Mouse (Mus musculus): ENCODE measurements around the gene Evi2b.
A peak's percentile ranks its signal among the peaks of the same experiment; 100 is the strongest.

Gene Evi2b

DNA sequence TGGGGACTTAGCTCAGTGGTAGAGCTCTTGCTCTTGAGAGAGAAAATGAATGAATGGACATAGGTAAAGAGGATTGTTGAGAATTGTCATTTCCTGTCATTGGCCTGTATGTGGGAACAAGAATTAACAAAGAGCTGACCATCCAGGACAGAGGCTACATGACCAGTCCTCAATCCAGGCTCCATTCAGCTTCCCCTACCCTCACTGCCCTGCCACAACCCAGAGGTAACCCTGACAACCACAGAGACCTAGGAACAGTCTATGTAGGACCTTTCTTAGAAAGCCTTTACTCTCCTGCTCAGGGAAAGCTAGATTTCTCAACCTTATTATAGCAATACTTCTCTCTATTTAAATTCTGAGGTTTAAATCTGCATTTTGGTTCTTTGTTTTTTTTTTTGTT, 2.8 kb downstream of the Evi2b start:
- DNase-seq = no peak

DNA sequence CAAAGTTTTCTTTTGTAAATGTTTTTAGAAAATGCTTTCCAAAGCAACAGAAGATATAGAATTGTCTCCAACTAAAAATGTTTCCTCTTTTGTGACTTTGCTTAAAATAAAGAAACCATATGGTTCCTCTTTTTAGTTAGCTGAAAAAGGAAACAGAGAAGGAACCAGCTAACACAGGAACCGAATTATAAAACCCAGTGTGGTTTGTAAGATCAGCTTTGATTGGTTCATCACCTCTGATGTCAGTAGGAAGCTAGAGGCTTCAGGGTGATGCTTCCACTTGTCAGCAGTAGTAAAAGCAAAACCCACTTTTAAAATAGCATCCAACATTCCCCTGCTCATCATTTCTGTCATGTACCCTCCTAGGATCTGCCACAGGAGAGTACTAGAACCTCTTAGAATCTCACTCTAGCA, 3.7 kb downstream of the Evi2b start:
- DNase-seq = no peak

DNA sequence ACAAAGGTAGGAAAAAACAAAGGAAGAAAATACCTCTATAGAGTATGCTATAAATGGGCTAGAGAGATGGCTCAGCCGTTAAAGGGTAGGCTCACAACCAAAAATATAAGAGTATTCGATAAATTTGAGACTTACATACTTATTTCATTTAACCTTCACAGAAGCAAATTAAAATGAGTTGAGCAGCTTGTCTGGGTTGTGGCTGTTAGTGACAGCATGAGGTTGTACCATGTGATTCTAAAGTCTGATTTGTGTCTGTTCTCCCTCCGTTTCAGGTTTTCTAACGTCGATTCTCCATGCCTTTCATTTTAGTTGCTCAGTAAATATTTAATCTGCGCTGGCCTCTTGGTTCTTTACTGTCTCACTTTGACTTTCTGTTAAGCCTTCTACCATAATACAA, 4.3 kb downstream of the Evi2b start:
- DNase-seq = no peak

DNA sequence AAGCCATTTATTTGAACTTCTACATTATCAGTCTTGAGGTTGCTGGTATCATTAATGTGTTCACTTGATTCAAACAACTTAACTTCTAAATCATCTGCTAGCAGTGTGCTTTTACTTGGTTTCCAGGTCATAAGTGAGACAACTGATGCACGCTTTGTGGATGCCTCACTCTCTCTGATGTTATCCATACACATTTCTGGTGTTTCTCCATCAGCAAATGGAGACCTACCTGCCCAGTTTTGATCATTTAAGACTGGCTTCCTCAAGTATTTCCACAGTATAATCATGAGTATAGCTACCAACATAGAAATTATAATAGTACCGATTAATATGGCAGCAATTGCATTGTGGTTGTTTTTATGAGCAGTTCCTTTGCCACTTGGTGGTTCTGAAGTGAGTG, 7.8 kb downstream of the Evi2b start:
- no peak for DNase-seq

DNA sequence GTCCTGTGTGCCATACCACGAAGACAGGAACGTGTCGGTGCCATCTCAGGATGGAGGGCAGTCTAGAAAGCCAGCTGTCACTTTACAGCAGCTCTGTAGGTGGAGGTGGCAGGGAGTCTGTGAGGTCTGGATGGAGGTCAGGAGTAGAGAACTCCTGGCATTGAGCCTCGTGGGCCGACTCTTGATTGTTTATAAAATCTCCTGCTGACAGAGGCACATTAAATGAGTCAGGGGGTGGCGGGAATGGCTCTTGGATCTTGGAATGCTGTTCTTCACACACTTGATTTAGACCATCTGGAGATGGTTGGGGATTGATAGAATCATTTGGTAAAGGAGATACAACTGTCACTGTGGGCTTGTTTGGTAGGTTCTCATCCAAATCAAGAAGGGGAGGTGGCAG, 8.2 kb downstream of the Evi2b start:
- DNase-seq = peak; percentile 16

DNA sequence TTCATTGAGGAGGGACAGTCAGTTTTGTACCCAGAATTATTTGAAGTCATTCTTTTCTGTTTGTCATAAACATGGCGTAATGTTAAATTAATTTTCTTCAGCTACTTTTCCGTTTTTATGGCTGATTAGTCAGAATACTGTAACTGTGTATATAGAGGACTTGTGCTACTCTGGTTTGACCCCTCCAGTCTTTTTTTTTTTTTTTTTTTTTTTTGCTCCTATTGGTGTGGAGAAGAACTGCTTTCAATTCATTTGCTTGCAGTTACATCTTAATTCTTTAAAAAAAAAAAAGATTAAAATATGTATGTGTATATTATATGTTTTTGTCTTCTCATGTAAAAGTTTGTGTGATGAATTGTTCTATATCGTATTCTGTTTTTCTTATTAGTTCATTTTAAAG, 11.6 kb downstream of the Evi2b start:
- no peak for DNase-seq

DNA sequence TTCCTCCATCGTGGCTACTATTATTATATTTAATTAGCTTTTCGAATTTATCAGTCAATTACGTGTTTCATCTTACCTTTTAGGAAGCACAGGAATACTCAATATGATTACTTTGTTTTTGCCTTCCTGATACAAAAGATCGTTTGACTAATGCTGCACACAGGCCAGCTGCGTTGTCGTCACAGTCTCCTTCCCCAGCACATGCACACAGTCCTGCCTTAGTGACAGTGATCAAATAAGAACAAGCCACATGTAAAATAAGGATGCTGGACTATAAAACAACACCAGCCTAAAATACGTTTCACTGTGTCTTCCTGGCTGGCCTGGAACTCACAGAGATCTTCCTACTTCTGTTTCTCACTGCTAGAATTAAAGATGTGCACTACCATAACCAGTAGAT, 19.1 kb downstream of the Evi2b start:
- no peak for DNase-seq

DNA sequence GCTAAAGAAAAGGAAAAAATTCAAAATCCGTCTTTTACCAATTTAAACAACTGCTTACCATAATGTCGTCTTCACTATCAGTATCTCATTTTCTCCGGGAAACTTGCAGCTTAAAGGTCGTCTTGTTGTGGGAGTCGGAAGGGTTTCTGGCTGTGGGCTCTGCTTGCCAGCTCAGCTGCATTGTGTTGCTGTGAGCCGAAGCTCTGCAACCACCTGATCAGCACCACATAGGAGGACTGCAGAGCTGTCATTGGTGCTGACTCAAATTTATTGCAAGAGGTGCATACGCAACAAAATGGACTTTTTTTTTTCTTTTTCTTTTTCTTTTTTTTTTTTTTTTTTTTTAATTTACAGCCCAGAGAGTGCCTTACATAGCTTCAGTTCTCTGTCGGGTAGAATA, 19.7 kb downstream of the Evi2b start, which contains the start of gene Omg:
Gene Omg, minus strand, starts transcription at position 240 of the 400 bp plus-strand sequence.
- DNase-seq = no peak

DNA sequence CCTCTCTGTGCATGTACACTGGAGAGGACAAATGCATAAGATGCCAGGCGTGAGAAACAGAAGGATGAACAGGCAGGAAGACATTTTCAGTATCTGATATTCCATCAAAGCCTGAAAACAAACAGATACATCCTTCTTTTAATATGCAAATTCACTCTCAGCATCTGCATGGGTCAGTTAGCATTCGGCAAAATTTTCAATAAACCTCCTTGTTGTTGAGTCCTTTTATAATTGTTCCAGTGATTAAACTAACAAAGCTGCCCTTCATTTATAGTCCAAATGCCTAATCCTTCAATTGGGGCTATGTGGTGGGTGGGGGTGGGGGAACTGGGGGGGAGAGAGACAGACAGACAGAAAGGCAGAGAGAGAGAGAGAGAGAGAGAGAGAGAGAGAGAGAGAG, 20.6 kb downstream of the Evi2b start:
- peak; percentile 23 for DNase-seq

DNA sequence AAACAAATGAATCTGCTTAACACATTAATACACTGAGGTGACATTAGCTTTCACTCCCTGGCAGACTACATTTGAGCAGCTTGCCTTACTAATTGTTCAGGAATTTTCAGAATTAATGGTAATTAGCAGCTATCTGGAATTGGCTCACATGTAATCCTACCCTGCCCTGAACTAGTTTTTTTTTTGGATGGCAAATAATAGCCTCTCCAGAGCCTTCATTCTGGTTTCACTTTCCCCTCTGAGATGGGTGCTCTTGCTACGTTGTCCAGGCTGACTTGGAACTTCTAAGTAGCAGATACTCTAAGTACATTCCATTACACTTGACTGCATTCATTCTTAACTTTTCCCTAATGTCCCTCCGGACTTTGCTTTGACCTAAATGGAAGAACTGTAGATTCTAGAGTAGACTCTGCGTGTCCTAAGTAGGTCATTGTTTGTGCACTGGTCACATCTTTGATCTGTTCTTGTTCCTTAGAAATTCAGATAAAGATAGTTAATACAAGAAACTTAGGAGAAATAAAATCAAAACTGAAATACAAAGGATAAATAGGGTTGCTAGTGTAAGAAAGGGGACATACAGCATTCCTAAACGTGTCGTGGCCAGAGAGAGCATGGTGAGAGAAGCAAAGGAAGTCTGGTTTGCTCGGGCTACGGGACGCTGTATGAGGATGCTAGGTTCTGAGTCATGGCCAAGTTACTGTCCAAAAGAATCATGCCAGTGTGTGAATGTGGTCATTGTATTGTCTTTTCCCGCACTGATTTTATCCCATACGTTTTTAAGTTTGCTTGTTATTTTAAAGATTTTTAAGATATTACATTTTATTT, 28.4 kb downstream of the Evi2b start:
- no peak for DNase-seq

DNA sequence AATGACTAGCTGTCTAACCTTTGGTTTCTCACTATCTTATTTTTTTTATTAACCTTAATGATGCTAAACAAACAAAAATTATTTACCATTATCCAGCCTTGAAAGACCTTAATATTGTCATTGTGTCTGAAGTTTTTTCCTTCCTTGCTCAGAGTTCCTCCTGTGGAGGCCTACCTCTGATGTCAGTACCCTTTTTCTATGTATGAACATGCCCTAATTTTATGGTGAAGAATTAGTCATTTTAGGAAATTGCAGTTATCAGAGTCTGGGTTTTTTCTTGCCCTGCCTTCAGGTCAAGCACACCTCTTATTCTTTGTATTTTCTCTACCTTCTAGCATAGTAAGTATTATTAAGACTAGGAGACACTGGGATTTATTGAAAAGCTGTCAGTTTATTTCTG, 38.8 kb downstream of the Evi2b start:
- DNase-seq = no peak

DNA sequence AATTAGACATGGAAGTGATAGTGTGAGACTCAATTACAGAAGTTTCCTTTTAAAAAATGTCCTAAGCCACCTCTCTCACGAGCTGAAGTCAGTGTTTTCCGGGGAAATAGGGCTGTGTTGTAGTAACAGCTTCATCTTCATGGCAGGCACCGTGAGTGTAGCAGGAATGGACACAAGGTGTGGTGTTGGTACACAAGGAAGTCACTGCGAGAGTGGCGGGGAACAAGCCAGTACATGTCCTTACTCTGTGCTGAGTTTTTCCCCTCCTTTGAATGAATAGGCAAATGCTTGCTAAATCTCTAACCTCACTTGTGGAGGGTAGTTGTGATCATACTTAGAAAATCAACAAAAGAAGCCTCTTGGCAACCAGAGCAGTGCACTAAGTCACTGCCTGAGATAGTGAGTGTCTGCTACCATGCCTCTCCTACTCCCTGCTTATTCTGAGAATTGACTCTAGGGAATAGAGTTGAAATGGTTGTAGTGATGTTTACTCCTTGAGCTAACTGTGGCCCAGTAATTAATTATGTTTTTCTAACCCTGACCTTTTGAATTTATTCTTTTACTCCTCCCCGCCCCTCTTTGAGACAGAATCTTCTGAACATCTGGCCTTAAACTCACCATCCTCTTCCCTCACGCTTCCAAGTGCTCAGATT, 39.6 kb downstream of the Evi2b start:
- DNase-seq = no peak

DNA sequence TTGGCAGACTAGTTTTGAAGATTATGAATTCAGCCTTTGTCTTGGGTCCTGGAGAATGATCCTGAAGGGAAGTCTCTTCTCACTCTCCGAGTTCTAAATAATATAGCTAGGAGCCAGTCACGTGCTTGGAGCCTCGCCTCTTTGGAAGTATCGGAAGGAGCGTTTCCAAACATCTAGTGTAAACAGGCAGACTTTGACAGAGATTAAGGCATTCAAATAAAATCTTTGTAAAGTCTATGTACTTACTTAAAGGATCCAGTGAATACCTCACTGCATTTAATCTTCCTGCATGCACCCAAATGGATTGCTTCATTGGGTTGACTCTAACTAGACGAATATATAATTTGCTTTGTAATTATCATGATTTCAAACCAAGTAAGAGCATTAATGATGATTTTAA, 40.2 kb downstream of the Evi2b start:
- DNase-seq = no peak

DNA sequence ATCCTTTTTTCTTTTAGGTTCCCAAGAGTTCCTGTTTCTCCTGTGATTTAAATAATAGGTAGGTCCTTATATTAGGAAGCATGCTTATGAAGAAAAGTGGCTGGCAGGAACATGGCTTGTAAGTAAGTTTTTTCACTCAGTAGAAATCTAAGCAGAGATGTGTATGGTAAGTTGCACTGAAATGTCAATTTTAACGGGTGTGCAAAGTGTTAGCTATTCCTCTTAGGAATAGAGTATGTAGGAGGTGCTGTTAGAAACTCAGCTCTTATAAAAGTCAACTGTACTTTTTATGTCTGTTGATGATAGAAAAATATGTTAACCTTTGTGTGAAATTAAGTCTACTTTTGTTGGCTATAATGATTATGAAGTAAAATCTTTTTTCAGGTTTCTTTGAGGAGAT, 55.5 kb downstream of the Evi2b start:
- no peak for DNase-seq

Data from cerebellum, adult 9-10 months (tissue).